ENCODE assay signal across 10 mouse cellular contexts in the genomic region with DNA sequence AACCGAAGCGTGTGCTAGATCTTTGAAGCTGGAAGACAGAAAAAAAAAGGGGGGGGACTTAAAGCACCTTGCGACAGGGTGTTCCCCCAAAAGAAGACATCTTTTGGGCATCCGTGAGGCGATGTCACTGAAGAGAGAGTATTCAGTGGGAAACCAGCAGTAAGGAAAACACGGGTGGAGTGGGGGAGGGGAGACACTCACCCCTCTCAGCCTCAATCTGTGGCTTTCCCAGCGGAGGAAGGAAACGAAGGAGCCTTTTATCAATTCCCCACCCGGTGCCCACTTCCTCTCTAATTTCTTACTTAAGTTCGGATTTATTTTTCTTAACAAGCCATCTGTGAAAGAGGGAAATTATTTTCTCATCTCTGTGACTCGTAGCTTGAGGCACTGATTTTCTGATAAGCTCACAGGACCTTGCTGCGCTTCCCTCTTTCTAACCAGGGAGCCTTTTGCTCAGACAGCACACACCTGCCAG. TPM values are rescaled to one million over a fixed set of nuclear protein-coding genes. Genes with fewer than 3 reads are reported as not detected.
A peak's percentile ranks its signal among the peaks of the same experiment; 100 is the strongest.
DNase-seq lines count a peak whose midpoint lies in the region; ATAC-seq and TF ChIP-seq lines count a peak whose summit lies in the region.
"Had no signal": no experiment of that assay in that cellular context is flagged by ENCODE, and none has a peak within 500 bp of the region (broad histone marks: within the 10 kb centered on the region; RNA-seq: fewer than 3 reads in every experiment).

No protein-coding gene starts in this region.

- 23% methylated on average over 12 of the region's 12 CpGs for WGBS in heart, embryonic 10.5 days
- 18% methylated on average over 12 of the region's 12 CpGs for WGBS in forebrain, embryonic 14.5 days
- 11% methylated on average over 12 of the region's 12 CpGs for WGBS in limb, embryonic 15.5 days

- H3K27ac ChIP-seq in heart, embryonic 10.5 days: no peak overlapping the region
- no peak overlapping the region for H3K27ac ChIP-seq in ES-Bruce4 (ENCODE audit: insufficient read depth, low read length)
- peak overlapping the region; percentile 83 for H3K27ac ChIP-seq in forebrain, embryonic 14.5 days (ENCODE audit: low read depth, low read length)
- H3K27ac ChIP-seq in limb, embryonic 15.5 days: no peak overlapping the region

- peaks cover 55% of the 10 kb centered on the region for H3K27me3 ChIP-seq in heart, embryonic 10.5 days (ENCODE audit: insufficient read depth, poor library complexity, severe bottlenecking)
- H3K27me3 ChIP-seq in ES-Bruce4 (ENCODE audit: control insufficient read depth, insufficient read depth, low read length, poor library complexity, severe bottlenecking): peaks cover 22% of the 10 kb centered on the region
- H3K27me3 ChIP-seq in forebrain, embryonic 14.5 days (replicated peaks; ENCODE audit: control insufficient read depth, insufficient read depth, low read length): no peaks in the 10 kb centered on the region
- H3K27me3 ChIP-seq in limb, embryonic 15.5 days: peaks cover 67% of the 10 kb centered on the region

- no peak for TF ChIP-seq EP300 in ES-Bruce4 (IDR thresholded peaks at IDR 0.05; ENCODE audit: insufficient read depth, low read depth, low read length)

- peak overlapping the region; percentile 68 for H3K4me3 ChIP-seq in heart, embryonic 10.5 days
- H3K4me3 ChIP-seq in ES-Bruce4 (ENCODE audit: low read depth, low read length): peak overlapping the region; percentile 48
- peak overlapping the region; percentile 61 for H3K4me3 ChIP-seq in forebrain, embryonic 14.5 days (ENCODE audit: low read depth, low read length)
- H3K4me3 ChIP-seq in limb, embryonic 15.5 days: peak overlapping the region; percentile 45

- H3K9ac ChIP-seq in ES-Bruce4 (ENCODE audit: low read depth, poor library complexity, severe bottlenecking): no peak overlapping the region
- H3K9ac ChIP-seq in forebrain, embryonic 14.5 days (ENCODE audit: low read length): peak overlapping the region; percentile 85
- no peak overlapping the region for H3K9ac ChIP-seq in limb, embryonic 15.5 days

- DNase-seq in heart, embryonic 10.5 days (ENCODE audit: low spot score): no peak
- DNase-seq in heart, postnatal 36 days: no peak
- no peak for DNase-seq in forebrain, embryonic 14.5 days (ENCODE audit: low spot score)
- DNase-seq in adrenal gland, adult 2 months: no peak
- DNase-seq in frontal cortex, postnatal 10 days (ENCODE audit: low spot score in 2 of 2): no peak
- DNase-seq in layer of hippocampus, adult 9-11 months: no peak
- DNase-seq: thymus, postnatal 14 days had no signal

- TF ChIP-seq CTCF in ES-Bruce4 (IDR thresholded peaks at IDR 0.05; ENCODE audit: low read depth, low read length): no peak

- intact Hi-C loops in heart, postnatal 36 days (cut with DNase I): no loop called here

- peak overlapping the region; percentile 98 for H3K4me2 ChIP-seq in forebrain, embryonic 14.5 days (ENCODE audit: low read length)
- H3K4me2 ChIP-seq in limb, embryonic 15.5 days: peak overlapping the region; percentile 90; the same call in 1 of the 2 replicates

- peaks cover 14% of the 10 kb centered on the region for H3K4me1 ChIP-seq in heart, embryonic 10.5 days
- H3K4me1 ChIP-seq in ES-Bruce4 (ENCODE audit: control insufficient read depth, insufficient read depth, low read length): no peaks in the 10 kb centered on the region
- peaks cover 23% of the 10 kb centered on the region for H3K4me1 ChIP-seq in forebrain, embryonic 14.5 days (ENCODE audit: control insufficient read depth, insufficient read depth, low read length)
- H3K4me1 ChIP-seq in limb, embryonic 15.5 days: peaks cover 11% of the 10 kb centered on the region

- ATAC-seq in forebrain, embryonic 14.5 days: no peak; the same call in 1 of the 2 replicates
- no peak for ATAC-seq in limb, embryonic 15.5 days (ENCODE audit: insufficient number of reproducible peaks, low FRiP score, low TSS enrichment, low read depth)
- ATAC-seq: CD4-positive, CD25-positive, alpha-beta regulatory T cell, adult 4 months had no signal

- H3K36me3 ChIP-seq in heart, embryonic 10.5 days: no peaks in the 10 kb centered on the region
- no peaks in the 10 kb centered on the region for H3K36me3 ChIP-seq in ES-Bruce4 (ENCODE audit: control insufficient read depth, insufficient read depth, low read length, poor library complexity, severe bottlenecking)
- no peaks in the 10 kb centered on the region for H3K36me3 ChIP-seq in forebrain, embryonic 14.5 days (ENCODE audit: control insufficient read depth, insufficient read depth, low read length)
- no peaks in the 10 kb centered on the region for H3K36me3 ChIP-seq in limb, embryonic 15.5 days

- no peaks in the 10 kb centered on the region for H3K9me3 ChIP-seq in heart, embryonic 10.5 days
- H3K9me3 ChIP-seq in ES-Bruce4 (replicated peaks; ENCODE audit: control insufficient read depth, insufficient read depth, low read length, poor library complexity, severe bottlenecking): no peaks in the 10 kb centered on the region
- H3K9me3 ChIP-seq in forebrain, embryonic 14.5 days (replicated peaks; ENCODE audit: control insufficient read depth, low read length): 0 out of 2 replicates have a peak, but pooled peaks cover 3% of the 10 kb centered on the region
- no peaks in the 10 kb centered on the region for H3K9me3 ChIP-seq in limb, embryonic 15.5 days

- TF ChIP-seq POLR2A in ES-Bruce4 (IDR thresholded peaks at IDR 0.05; ENCODE audit: insufficient read depth, low read length): no peak

RNA-seq across cellular contexts. Expression of a gene that starts 0.9 kb away (rescaled TPM):
- polyA plus RNA-seq in heart, embryonic 10.5 days (2016; fragmentation: Nextera tagmentation; extraction: Ambion mirVana): 1.2 and 5.2 TPM in 2 replicates
- not detected for total RNA-seq in heart, postnatal 36 days (2021)
- polyA plus RNA-seq in ES-Bruce4 (2011; ENCODE audit: insufficient read depth, insufficient read length, low read depth, missing spikeins): 0.21 and 0.23 TPM in 2 replicates
- polyA plus RNA-seq in forebrain, embryonic 14.5 days (2014; fragmentation: Nextera tagmentation; extraction: Ambion mirVana): 8.8 and 13.3 TPM in 2 replicates
- 2.9 and 3.6 TPM in 2 replicates for polyA plus RNA-seq in limb, embryonic 15.5 days (2015; fragmentation: Nextera tagmentation; extraction: Ambion mirVana)
- not detected for total RNA-seq in adrenal gland, adult 2 months (2021)
- polyA plus RNA-seq in adrenal gland, adult 2 months (2012; rRNA removed): 0.02 and 0.09 TPM in 2 replicates
- polyA plus RNA-seq: CD4-positive, CD25-positive, alpha-beta regulatory T cell, adult 4 months had no signal
